Mouse (Mus musculus) kidney, adult 2 months (tissue): Measurements from ENCODE around the gene Eml1.

Experiments
- CTCF ChIP-seq: fragments of 200-500 bp; conservative IDR thresholded peaks from 2 replicates; pipeline ENCODE4 v1.5.1; 2011; ENCODE audit warnings: low read depth, mild to moderate bottlenecking, control low read depth, low read length, moderate library complexity, mixed read lengths; ENCODE audit not compliant: insufficient read depth, insufficient read length
- POLR2A ChIP-seq: fragments of 200-500 bp; IDR thresholded peaks from one replicate; pipeline ENCODE4 v1.6.1; 2011; ENCODE audit warnings: low read depth, low read length, control low read depth

DNA sequence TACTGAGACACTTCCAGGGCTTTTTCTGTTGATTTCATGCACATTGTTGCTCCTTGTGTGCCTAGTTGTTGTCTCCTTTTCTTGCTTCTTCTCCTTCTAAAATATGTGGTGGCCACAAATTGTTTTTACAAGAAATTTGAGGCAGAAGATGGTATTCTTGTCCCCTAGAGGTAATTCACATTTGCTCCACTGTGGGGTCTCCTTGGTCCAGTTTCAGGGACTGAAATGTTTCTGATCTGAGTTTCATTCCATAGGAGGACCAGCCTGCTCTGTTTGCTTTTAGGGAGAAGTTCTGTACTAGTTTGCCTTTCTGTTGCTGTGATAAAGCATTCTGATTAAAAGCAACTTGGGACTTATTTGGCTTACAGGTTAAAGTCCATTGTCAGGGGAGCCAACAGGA, 187.4 kb downstream of the Eml1 start:
- TF ChIP-seq CTCF (no peak), POLR2A (no peak)
